Mouse (Mus musculus) ovary, postnatal 10 days (tissue): Measurements from ENCODE around the gene Zfp667.
A peak's percentile ranks its signal among the peaks of the same experiment; 100 is the strongest.

Source experiments
- DNase-seq: peaks from one replicate; pipeline ENCODE4 v3.0.0; 2022; ENCODE audit warnings: low spot score

Zfp667 gene

DNA sequence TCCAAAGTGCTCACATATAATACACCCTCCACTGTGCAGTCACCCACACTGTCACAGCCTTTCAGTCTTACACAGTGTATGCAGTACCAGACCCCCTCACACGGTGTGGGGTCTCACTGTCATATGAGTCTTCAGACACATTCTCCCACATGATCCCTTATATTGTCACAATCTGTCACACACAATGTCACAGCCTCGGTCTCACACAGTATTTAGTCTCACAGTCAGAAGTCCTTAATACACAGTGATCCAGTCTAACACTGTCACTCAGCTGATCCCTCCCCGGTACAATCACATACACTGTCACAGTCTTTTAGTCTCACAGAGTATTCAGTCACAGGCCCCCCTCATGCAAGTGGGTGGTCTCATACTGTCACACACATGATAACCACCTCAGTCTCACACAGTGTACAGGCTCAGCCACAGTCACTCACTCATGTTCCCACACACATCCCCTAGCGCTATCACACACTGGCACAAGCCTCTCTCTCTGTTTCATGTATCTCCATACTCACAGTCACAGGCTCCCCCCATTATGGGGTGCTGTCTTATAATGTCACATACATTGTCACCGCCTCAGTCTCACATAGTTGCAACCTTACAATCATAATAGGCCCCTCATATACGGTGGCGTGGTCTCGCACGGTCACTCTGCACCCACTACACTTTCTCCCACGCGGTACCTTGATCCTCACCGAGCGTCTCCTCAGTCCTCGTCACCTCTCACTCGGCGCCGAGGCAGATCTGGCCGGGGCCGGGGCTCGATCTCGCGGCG, 44.3 kb downstream of the Zfp667 start:
- DNase-seq: no peak

DNA sequence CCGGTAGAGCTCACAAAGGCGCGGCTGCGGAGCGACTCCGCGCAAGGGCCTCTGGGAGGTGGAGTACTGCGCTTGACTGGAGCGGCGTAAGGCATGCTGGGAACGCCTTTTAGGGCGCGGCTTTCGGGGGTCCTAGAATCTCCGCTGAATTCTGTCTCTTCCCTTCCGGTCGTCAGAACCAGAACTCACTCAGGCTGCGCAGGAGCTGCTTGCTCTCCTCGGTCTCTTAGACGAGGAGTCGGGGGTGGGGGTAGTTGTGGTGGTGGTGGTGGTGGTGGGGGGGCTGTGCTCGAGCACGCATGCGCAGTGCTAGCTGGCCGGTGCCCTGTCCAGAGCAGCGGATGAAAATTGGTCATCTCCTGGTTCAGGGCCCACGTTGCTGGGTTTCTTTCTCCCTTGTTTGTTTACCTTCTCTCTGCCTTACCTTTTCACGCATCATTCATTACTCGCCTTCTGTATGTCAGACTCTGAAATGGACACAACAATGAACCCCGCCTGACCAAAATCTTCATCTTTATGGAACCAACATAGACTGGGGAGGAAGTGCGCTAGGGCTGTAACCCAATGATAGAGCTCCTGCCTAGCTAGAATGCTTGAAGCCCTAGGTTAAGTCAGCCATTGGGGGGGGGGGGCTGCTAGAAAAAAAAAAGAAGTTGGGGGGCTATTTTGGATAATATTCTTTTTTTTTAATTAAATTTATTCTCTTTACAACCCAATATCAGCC, 45.0 kb downstream of the Zfp667 start, which contains the start of gene Zfp583:
Gene Zfp583 (minus strand): TSS at position 53 of the 724 bp plus-strand sequence.
- DNase-seq: peak; percentile 67

DNA sequence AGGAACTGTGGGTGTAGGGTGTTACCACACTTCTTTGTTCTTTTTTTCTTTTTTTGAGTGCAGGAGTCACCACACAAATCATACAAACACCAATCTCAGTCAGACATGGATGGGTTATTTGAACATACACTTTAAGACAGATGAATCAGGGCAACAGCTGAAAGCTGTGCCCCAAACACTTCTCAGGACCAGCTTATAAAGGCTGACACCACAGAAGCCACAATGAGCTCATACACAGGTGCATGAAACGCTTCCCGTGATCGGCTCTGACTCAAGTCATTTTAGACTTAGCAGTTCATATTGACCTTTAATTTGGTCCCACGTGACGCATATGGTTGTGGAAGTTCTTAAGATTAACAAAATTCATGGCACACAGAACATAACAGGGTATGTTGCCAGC, 53.5 kb downstream of the Zfp667 start:
- DNase-seq: no peak

DNA sequence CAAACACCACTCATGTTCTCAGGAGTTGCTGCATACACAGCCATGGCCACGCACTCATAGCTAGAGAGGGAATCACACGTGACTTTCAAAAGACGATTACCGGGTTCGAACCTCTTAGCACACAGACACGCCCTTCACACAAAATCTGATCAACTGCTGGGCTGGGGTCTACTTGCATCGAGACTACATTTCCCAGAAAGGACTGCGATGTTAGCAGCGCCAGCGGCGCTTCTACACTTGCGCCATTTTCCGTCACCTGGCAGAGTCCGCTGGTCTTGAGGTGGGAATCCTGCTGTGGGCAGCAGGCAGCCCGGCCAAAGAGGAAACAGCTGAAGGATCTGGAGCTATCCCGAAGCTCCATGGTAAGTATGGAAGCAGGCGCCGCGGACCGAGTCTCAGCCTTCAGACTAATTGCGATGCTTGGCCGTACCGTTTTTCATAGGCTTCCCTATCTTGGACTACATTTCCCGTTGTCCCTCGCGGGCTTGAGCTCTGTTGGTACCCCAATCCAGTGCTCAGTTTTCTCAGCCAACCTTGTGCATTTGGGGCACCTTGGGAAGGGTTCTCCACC, 57.2 kb downstream of the Zfp667 start, which contains the start of gene Gm3854:
Gene Gm3854 (plus strand): TSS at position 259 of the 571 bp plus-strand sequence.
- DNase-seq: peak; percentile 34

DNA sequence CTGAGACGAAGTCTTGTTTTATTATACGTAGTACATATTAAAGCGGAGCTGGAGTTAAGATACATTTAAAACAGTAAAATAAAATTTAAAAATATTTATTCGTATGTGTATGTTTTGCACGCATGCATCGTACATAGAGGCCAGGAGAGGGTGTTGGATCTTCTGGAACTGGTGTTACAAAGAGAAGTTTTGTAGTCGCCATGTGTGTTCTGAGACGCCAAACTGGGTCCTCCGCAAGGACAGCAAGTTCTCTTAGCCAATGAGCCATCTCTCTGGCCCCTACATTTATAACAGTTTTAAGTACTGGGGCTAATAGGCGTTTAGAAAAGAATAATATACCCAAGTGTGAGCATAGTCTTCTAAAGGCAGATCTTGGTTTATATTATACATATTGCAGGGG, 57.7 kb downstream of the Zfp667 start:
- DNase-seq: no peak
